Comparison of ENCODE assay signal across 9 mouse cellular contexts in genomic region chr9:44249181-44250146, GRCm38 (mm10). TPM values are rescaled to one million over a fixed set of nuclear protein-coding genes. Genes with fewer than 3 reads are reported as not detected.
DNase-seq lines count a peak whose midpoint lies in the region; ATAC-seq and TF ChIP-seq lines count a peak whose summit lies in the region.
"Had no signal": no experiment of that assay in that cellular context is flagged by ENCODE, and none has a peak within 500 bp of the region (broad histone marks: within the 10 kb centered on the region; RNA-seq: fewer than 3 reads in every experiment).

No protein-coding gene starts in this region.

- TF ChIP-seq POLR2A in CH12.LX (IDR thresholded peaks at IDR 0.05; ENCODE audit: low read depth, low read length), result no peak
- no peak for TF ChIP-seq POLR2A in olfactory bulb, adult 2 months (IDR thresholded peaks at IDR 0.05; ENCODE audit: insufficient read depth, low read depth, low read length)

- peak; percentile 64 for TF ChIP-seq RAD21 in CH12.LX (IDR thresholded peaks at IDR 0.05; ENCODE audit: low read depth, low read length)

- H3K27ac ChIP-seq in CH12.LX (ENCODE audit: insufficient read depth, low read depth), result no peak overlapping the region
- H3K27ac ChIP-seq in forebrain, embryonic 13.5 days, result no peak overlapping the region
- no peak overlapping the region for H3K27ac ChIP-seq in lung, embryonic 15.5 days
- 0 out of 2 replicates have a peak overlapping the region, but pooled peaks have one; percentile 43 for H3K27ac ChIP-seq in olfactory bulb, adult 2 months (ENCODE audit: insufficient read depth, low read depth, low read length)

- no peak overlapping the region for H3K9ac ChIP-seq in CH12.LX (ENCODE audit: insufficient read depth, low read depth)
- H3K9ac ChIP-seq in forebrain, embryonic 13.5 days, result 0 out of 2 replicates have a peak overlapping the region, but pooled peaks have one; percentile 30
- peak overlapping the region; percentile 16; the same call in 1 of the 2 replicates for H3K9ac ChIP-seq in lung, embryonic 15.5 days

- DNase-seq in CH12.LX (ENCODE audit: extremely low read depth), result no peak
- peak; percentile 87 for DNase-seq in adrenal gland, postnatal 14 days
- peak; percentile 64 to 67 for DNase-seq in heart, postnatal 36 days
- peak; percentile 57 to 79 for DNase-seq in layer of hippocampus, adult 18-20 months (ENCODE audit: low spot score in 2 of 2)
- DNase-seq in thymus, postnatal 14 days, result peak; percentile 92

- 53% methylated on average over 26 of the region's 26 CpGs for WGBS in forebrain, embryonic 13.5 days
- WGBS in lung, embryonic 15.5 days, result 35% methylated on average over 26 of the region's 26 CpGs
- 41% methylated on average over 26 of the region's 26 CpGs for WGBS in olfactory bulb, adult 2 months

- peak; percentile 76; the same call in 1 of the 2 replicates for ATAC-seq in forebrain, embryonic 13.5 days
- ATAC-seq in lung, embryonic 15.5 days (ENCODE audit: borderline replicate concordance, extremely low read depth, low FRiP score, low TSS enrichment), result peak; percentile 71; the same call in 1 of the 2 replicates

- no peaks in the 10 kb centered on the region for H3K9me3 ChIP-seq in CH12.LX (replicated peaks; ENCODE audit: low read length)
- no peaks in the 10 kb centered on the region for H3K9me3 ChIP-seq in forebrain, embryonic 13.5 days (replicated peaks)
- no peaks in the 10 kb centered on the region for H3K9me3 ChIP-seq in lung, embryonic 15.5 days

- TF ChIP-seq EP300 in CH12.LX (IDR thresholded peaks at IDR 0.05; ENCODE audit: low read length), result no peak

- no peak overlapping the region for H3K4me2 ChIP-seq in CH12.LX (ENCODE audit: insufficient read depth, low read depth, poor library complexity, severe bottlenecking)
- no peak overlapping the region for H3K4me2 ChIP-seq in forebrain, embryonic 13.5 days
- H3K4me2 ChIP-seq in lung, embryonic 15.5 days, result 0 out of 2 replicates have a peak overlapping the region, but pooled peaks have one; percentile 33

- intact Hi-C loops in heart, postnatal 36 days (cut with DNase I), result loop anchor here (5.0 kb wide), 1 partner anchor 108 kb away; no protein-coding TSS in a partner anchor

- TF ChIP-seq CTCF in CH12.LX (conservative IDR thresholded peaks at IDR 0.05 in 1 of 2, IDR thresholded peaks at IDR 0.05 in 1 of 2; ENCODE audit: low read depth in 2 of 2, low read length in 2 of 2), result peak in 1 of 2 experiments; percentile 68; a peak in 2 of 4 replicates
- TF ChIP-seq CTCF in olfactory bulb, adult 2 months (IDR thresholded peaks at IDR 0.05; ENCODE audit: insufficient read depth, low read depth, low read length), result no peak; the same call in 1 of the 2 replicates

- no peaks in the 10 kb centered on the region for H3K27me3 ChIP-seq in CH12.LX (replicated peaks)
- H3K27me3 ChIP-seq in forebrain, embryonic 13.5 days, result peaks cover 5% of the 10 kb centered on the region; the same call in 1 of the 2 replicates
- H3K27me3 ChIP-seq in lung, embryonic 15.5 days, result peaks cover 5% of the 10 kb centered on the region; the same call in 1 of the 2 replicates

- no peaks in the 10 kb centered on the region for H3K79me2 ChIP-seq in CH12.LX (replicated peaks; ENCODE audit: control insufficient read depth, extremely low read depth, insufficient read depth, poor library complexity, severe bottlenecking)

- H3K36me3 ChIP-seq in CH12.LX (replicated peaks in 1 of 2; ENCODE audit: control insufficient read depth in 1 of 2, insufficient read depth in 1 of 2, low read length in 1 of 2), result peaks cover 8 to 22% of the 10 kb centered on the region in 2 experiments
- no peaks in the 10 kb centered on the region for H3K36me3 ChIP-seq in forebrain, embryonic 13.5 days (ENCODE audit: poor library complexity, severe bottlenecking)
- no peaks in the 10 kb centered on the region for H3K36me3 ChIP-seq in lung, embryonic 15.5 days

- dilution Hi-C loops in CH12.LX (cut with MboI; ENCODE audit: extremely low pct_ligation_motif_present, extremely low pct_unique_long_range_greater_than_20kb, low sequenced_read_pairs), result no loop called here

- in situ Hi-C loops in CH12.LX (cut with MboI; ENCODE audit: low pct_ligation_motif_present, low pct_unique_long_range_greater_than_20kb, low sequenced_read_pairs), result no loop called here

- peaks cover 0 to 6% of the 10 kb centered on the region in 2 experiments; a peak in 1 of 4 replicates for H3K4me1 ChIP-seq in CH12.LX (ENCODE audit: control insufficient read depth in 1 of 2, insufficient read depth in 2 of 2)
- H3K4me1 ChIP-seq in forebrain, embryonic 13.5 days, result peaks cover 39% of the 10 kb centered on the region
- H3K4me1 ChIP-seq in lung, embryonic 15.5 days, result 0 out of 2 replicates have a peak, but pooled peaks cover 6% of the 10 kb centered on the region
- peaks cover 42% of the 10 kb centered on the region for H3K4me1 ChIP-seq in olfactory bulb, adult 2 months (ENCODE audit: control insufficient read depth, insufficient read depth, low read length)

- H3K4me3 ChIP-seq in CH12.LX (replicated peaks in 1 of 3; ENCODE audit: low read depth in 2 of 3, low read length in 2 of 3, poor library complexity in 1 of 3), result no peak overlapping the region
- no peak overlapping the region for H3K4me3 ChIP-seq in forebrain, embryonic 13.5 days
- no peak overlapping the region for H3K4me3 ChIP-seq in lung, embryonic 15.5 days
- no peak overlapping the region for H3K4me3 ChIP-seq in olfactory bulb, adult 2 months (ENCODE audit: insufficient read depth, low read depth, low read length)
- H3K4me3 ChIP-seq: erythroblast, embryonic 14.5 days had no signal

TF ChIP-seq in CH12.LX, 34 proteins besides CTCF, POLR2A, EP300 and RAD21:
- no peak for TF ChIP-seq JUN (IDR thresholded peaks at IDR 0.05; ENCODE audit: insufficient read depth, low read depth, low read length)
- no peak for TF ChIP-seq GABPA (IDR thresholded peaks at IDR 0.05; ENCODE audit: insufficient replicate concordance, low read depth, low read length)
- TF ChIP-seq SMC3 (IDR thresholded peaks at IDR 0.05; ENCODE audit: low read depth, low read length), result peak; percentile 62
- no peak for TF ChIP-seq USF2 (conservative IDR thresholded peaks at IDR 0.05; ENCODE audit: low read depth, low read length)

RNA-seq across cellular contexts. Expression of gene Pdzd3, which starts 1.8 kb away (rescaled TPM):
- 0.13 TPM in 1 of 2 replicates, not detected in the other for total RNA-seq in CH12.LX (2012; rRNA removed)
- total RNA-seq in CH12.LX (2014; rRNA removed), result 0.09 TPM in 1 of 2 replicates, not detected in the other
- polyA plus RNA-seq in CH12.LX (2012; ENCODE audit: insufficient read length, low read depth), result 0.21 and 0.26 TPM in 2 replicates
- 0.30 TPM in 1 of 2 replicates, not detected in the other for total RNA-seq in adrenal gland, postnatal 14 days (2021)
- 0.39 and 0.40 TPM in 2 replicates for polyA plus RNA-seq in forebrain, embryonic 13.5 days (2015; fragmentation: Nextera tagmentation; extraction: Ambion mirVana)
- total RNA-seq in heart, postnatal 36 days (2021), result 1 to 10 TPM; 3.5 to 4.3 TPM
- 1 to 10 TPM in 1 of 2 experiments, under 1 TPM in 1; 0.86 to 1.5 TPM for total RNA-seq in layer of hippocampus, adult 18-20 months (2021)
- polyA plus RNA-seq in lung, embryonic 15.5 days (2015; fragmentation: Nextera tagmentation; extraction: Ambion mirVana), result 0.09 TPM in 1 of 2 replicates, not detected in the other
- not detected in 2 replicates for polyA plus RNA-seq in olfactory bulb, adult 2 months (2012; ENCODE audit: insufficient read depth, insufficient read length, low replicate concordance, missing spikeins)
- polyA plus RNA-seq: erythroblast, embryonic 14.5 days had no signal

RNA-seq across cellular contexts. Expression of gene Ccdc153, which starts 9.0 kb away (rescaled TPM):
- total RNA-seq in CH12.LX (2012; rRNA removed) (not detected in 2 replicates), CH12.LX (2014; rRNA removed) (not detected in 2 replicates)
- polyA plus RNA-seq in CH12.LX (2012; ENCODE audit: insufficient read length, low read depth), result not detected in 2 replicates
- 1.1 and 2.5 TPM in 2 replicates for total RNA-seq in adrenal gland, postnatal 14 days (2021)
- not detected in 2 replicates for polyA plus RNA-seq in forebrain, embryonic 13.5 days (2015; fragmentation: Nextera tagmentation; extraction: Ambion mirVana)
- total RNA-seq in heart, postnatal 36 days (2021), result not detected
- total RNA-seq in layer of hippocampus, adult 18-20 months (2021), result 1 to 10 TPM; 4.7 to 6.1 TPM
- polyA plus RNA-seq in lung, embryonic 15.5 days (2015; fragmentation: Nextera tagmentation; extraction: Ambion mirVana), result 2.8 and 2.9 TPM in 2 replicates
- not detected in 2 replicates for polyA plus RNA-seq in olfactory bulb, adult 2 months (2012; ENCODE audit: insufficient read depth, insufficient read length, low replicate concordance, missing spikeins)
- polyA plus RNA-seq: erythroblast, embryonic 14.5 days had no signal

RNA-seq across cellular contexts. Expression of gene Cbl, which starts 15.6 kb away (rescaled TPM):
- total RNA-seq in CH12.LX (2012; rRNA removed) (11.9 and 13.4 TPM in 2 replicates), CH12.LX (2014; rRNA removed) (6.5 and 8.3 TPM in 2 replicates)
- polyA plus RNA-seq in CH12.LX (2012; ENCODE audit: insufficient read length, low read depth), result 27.1 and 39.0 TPM in 2 replicates
- total RNA-seq in adrenal gland, postnatal 14 days (2021), result 33.1 and 34.4 TPM in 2 replicates
- polyA plus RNA-seq in forebrain, embryonic 13.5 days (2015; fragmentation: Nextera tagmentation; extraction: Ambion mirVana), result 25.2 and 26.4 TPM in 2 replicates
- total RNA-seq in heart, postnatal 36 days (2021), result 10 to 100 TPM; 17.7 to 22.6 TPM
- total RNA-seq in layer of hippocampus, adult 18-20 months (2021), result 10 to 100 TPM; 59.8 to 66.3 TPM
- polyA plus RNA-seq in lung, embryonic 15.5 days (2015; fragmentation: Nextera tagmentation; extraction: Ambion mirVana), result 13.5 and 15.4 TPM in 2 replicates
- polyA plus RNA-seq in olfactory bulb, adult 2 months (2012; ENCODE audit: insufficient read depth, insufficient read length, low replicate concordance, missing spikeins), result 80.7 and 279 TPM in 2 replicates

RNA-seq across cellular contexts. Expression of gene Nlrx1, which starts 18.9 kb away (rescaled TPM):
- total RNA-seq in CH12.LX (2012; rRNA removed) (8.8 and 10.9 TPM in 2 replicates), CH12.LX (2014; rRNA removed) (8.0 and 8.8 TPM in 2 replicates)
- 12.6 and 15.4 TPM in 2 replicates for polyA plus RNA-seq in CH12.LX (2012; ENCODE audit: insufficient read length, low read depth)
- 17.6 and 20.7 TPM in 2 replicates for total RNA-seq in adrenal gland, postnatal 14 days (2021)
- 4.4 and 4.5 TPM in 2 replicates for polyA plus RNA-seq in forebrain, embryonic 13.5 days (2015; fragmentation: Nextera tagmentation; extraction: Ambion mirVana)
- 10 to 100 TPM; 19.6 to 24.5 TPM for total RNA-seq in heart, postnatal 36 days (2021)
- total RNA-seq in layer of hippocampus, adult 18-20 months (2021), result 10 to 100 TPM; 10.0 to 11.8 TPM
- 9.9 and 11.0 TPM in 2 replicates for polyA plus RNA-seq in lung, embryonic 15.5 days (2015; fragmentation: Nextera tagmentation; extraction: Ambion mirVana)
- not detected in 2 replicates for polyA plus RNA-seq in olfactory bulb, adult 2 months (2012; ENCODE audit: insufficient read depth, insufficient read length, low replicate concordance, missing spikeins)

RNA-seq across cellular contexts. Expression of gene Abcg4, which starts 39.0 kb away (rescaled TPM):
- 0.38 and 0.72 TPM in 2 replicates for total RNA-seq in CH12.LX (2012; rRNA removed)
- total RNA-seq in CH12.LX (2014; rRNA removed), result 0.23 TPM in 2 replicates
- polyA plus RNA-seq in CH12.LX (2012; ENCODE audit: insufficient read length, low read depth), result 0.82 and 1.1 TPM in 2 replicates
- total RNA-seq in adrenal gland, postnatal 14 days (2021), result 19.0 and 28.8 TPM in 2 replicates
- 9.2 and 10.9 TPM in 2 replicates for polyA plus RNA-seq in forebrain, embryonic 13.5 days (2015; fragmentation: Nextera tagmentation; extraction: Ambion mirVana)
- under 1 TPM; 0.69 to 0.79 TPM for total RNA-seq in heart, postnatal 36 days (2021)
- 10 to 100 TPM; 65.5 to 74.6 TPM for total RNA-seq in layer of hippocampus, adult 18-20 months (2021)
- 1.8 and 2.0 TPM in 2 replicates for polyA plus RNA-seq in lung, embryonic 15.5 days (2015; fragmentation: Nextera tagmentation; extraction: Ambion mirVana)
- not detected in 2 replicates for polyA plus RNA-seq in olfactory bulb, adult 2 months (2012; ENCODE audit: insufficient read depth, insufficient read length, low replicate concordance, missing spikeins)
